Mouse (Mus musculus) MEL (cell line): ENCODE results near the gene Vill.

Experiments
- CHD2 ChIP-seq: IDR thresholded peaks from 2 replicates; pipeline ENCODE4 v1.6.1; 2011; ENCODE audit warnings: low read length, improper control_type of control experiment
- EP300 ChIP-seq, 2 experiments: IDR thresholded peaks; 2 replicates each; pipeline ENCODE4 v1.6.1; 2011; ENCODE audit warnings: improper control_type of control experiment in 2 of 2, low read length in 2 of 2, low read depth in 1 of 2, mild to moderate bottlenecking in 1 of 2
- ETS1 ChIP-seq: IDR thresholded peaks from 2 replicates; pipeline ENCODE4 v1.6.1; 2012; ENCODE audit warnings: low read depth, mild to moderate bottlenecking, inconsistent platforms, low read length, improper control_type of control experiment, moderate library complexity
- GATA1 ChIP-seq: IDR thresholded peaks from 2 replicates; pipeline ENCODE4 v1.6.1; 2011; ENCODE audit warnings: low read depth, low read length, improper control_type of control experiment
- JUND ChIP-seq: IDR thresholded peaks from 2 replicates; pipeline ENCODE4 v1.6.1; 2011; ENCODE audit warnings: low read depth, mild to moderate bottlenecking, improper control_type of control experiment, low read length
- KAT2A ChIP-seq: conservative IDR thresholded peaks from 2 replicates; pipeline ENCODE4 v1.6.1; 2012; ENCODE audit warnings: low read depth, low read length, improper control_type of control experiment, inconsistent platforms
- POLR2A ChIP-seq, 2 experiments: IDR thresholded peaks; 2 replicates each; pipeline ENCODE4 v1.6.1; 2011 to 2012; ENCODE audit warnings: low read length in 2 of 2, mild to moderate bottlenecking in 2 of 2, control low read depth in 1 of 2, improper control_type of control experiment in 1 of 2, low read depth in 1 of 2, moderate library complexity in 1 of 2; ENCODE audit not compliant: control insufficient read depth in 1 of 2, insufficient read depth in 1 of 2, poor library complexity in 1 of 2
- RAD21 ChIP-seq: IDR thresholded peaks from 2 replicates; pipeline ENCODE4 v1.6.1; 2011; ENCODE audit warnings: mild to moderate bottlenecking, low read depth, low read length, improper control_type of control experiment
- TAL1 ChIP-seq: IDR thresholded peaks from 2 replicates; pipeline ENCODE4 v1.6.1; 2012; ENCODE audit warnings: mild to moderate bottlenecking, inconsistent platforms, low read length, moderate library complexity, mixed read lengths
- TBP ChIP-seq: IDR thresholded peaks from 2 replicates; pipeline ENCODE4 v1.8.0; 2011; ENCODE audit warnings: low read depth, low read length, improper control_type of control experiment

- TF ChIP-seq TAL1 (no peak), KAT2A (no peak), POLR2A (IDR thresholded peaks at IDR 0.05; ENCODE audit: control insufficient read depth in 1 of 2, insufficient read depth in 1 of 2, low read depth in 1 of 2, low read length in 2 of 2, poor library complexity in 1 of 2) (no peak), EP300 (IDR thresholded peaks at IDR 0.05; ENCODE audit: low read depth in 1 of 2, low read length in 2 of 2) (no peak), ETS1 (no peak), JUND (no peak), RAD21 (no peak), TBP (no peak), GATA1 (no peak), CHD2 (no peak)
Observed at GRCm38 (mm10) chr9:119032538-119032937, 20.0 kb upstream of the Vill start.
